Mouse (Mus musculus): ENCODE data around the gene Vps13c.

DNA sequence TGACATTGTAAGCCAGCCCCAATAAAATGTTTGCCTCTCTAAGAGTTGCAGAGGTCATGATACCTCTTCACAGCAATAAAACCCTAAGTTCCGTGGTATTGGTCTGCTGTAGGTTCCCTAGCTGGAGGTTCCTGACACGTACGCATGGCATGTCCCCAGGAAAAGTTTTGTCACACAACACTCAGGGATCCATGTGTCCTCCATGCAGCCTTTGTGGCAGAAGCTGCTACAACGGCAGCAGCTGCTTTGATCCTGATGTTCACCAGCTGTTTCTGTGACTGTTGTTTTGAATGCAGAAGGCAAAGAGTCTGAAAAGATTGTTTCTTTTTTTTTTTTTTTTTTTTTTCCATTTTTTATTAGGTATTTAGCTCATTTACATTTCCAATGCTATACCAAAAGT is 27.0 kb upstream of the Vps13c start:
- TF ChIP-seq CTCF (IDR thresholded peaks at IDR 0.05; ENCODE audit: low read depth, low read length) (no peak), POLR2A (IDR thresholded peaks at IDR 0.05; ENCODE audit: insufficient read depth, low read length) (no peak)
